Mouse (Mus musculus) ES-Bruce4 (cell line): ENCODE measurements around the gene Pigc. TPM values are rescaled to one million over a fixed set of nuclear protein-coding genes. Genes with fewer than 3 reads are reported as not detected.

Experiments used
- H3K27ac ChIP-seq: 2 replicates; pipeline ENCODE4 v1.5.1; 2012; ENCODE audit warnings: low read length, inconsistent platforms; ENCODE audit not compliant: insufficient read depth
- H3K27me3 ChIP-seq: 2 replicates; pipeline ENCODE4 v1.6.1; 2012; ENCODE audit warnings: mild to moderate bottlenecking, low read length, inconsistent platforms; ENCODE audit not compliant: control insufficient read depth, poor library complexity, insufficient read depth, severe bottlenecking
- H3K36me3 ChIP-seq: 2 replicates; pipeline ENCODE4 v1.6.1; 2012; ENCODE audit warnings: inconsistent platforms, mild to moderate bottlenecking, low read length, moderate library complexity; ENCODE audit not compliant: control insufficient read depth, poor library complexity, insufficient read depth, severe bottlenecking
- H3K4me1 ChIP-seq: one replicate; pipeline ENCODE4 v1.8.1; 2011; ENCODE audit warnings: low read length; ENCODE audit not compliant: control insufficient read depth, insufficient read depth
- H3K4me3 ChIP-seq: 2 replicates; pipeline ENCODE4 v1.5.1; 2011; ENCODE audit warnings: low read depth, mild to moderate bottlenecking, low read length
- H3K9ac ChIP-seq: 2 replicates; pipeline ENCODE4 v1.6.1; 2012; ENCODE audit warnings: low read depth, mild to moderate bottlenecking, inconsistent platforms; ENCODE audit not compliant: poor library complexity, severe bottlenecking
- H3K9me3 ChIP-seq: replicated peaks from 2 replicates; pipeline ENCODE4 v1.6.1; 2012; ENCODE audit warnings: mild to moderate bottlenecking, low read length, inconsistent platforms; ENCODE audit not compliant: control insufficient read depth, poor library complexity, insufficient read depth, severe bottlenecking
- CTCF ChIP-seq: IDR thresholded peaks from one replicate; pipeline ENCODE4 v1.8.1; 2011; ENCODE audit warnings: low read depth, low read length
- EP300 ChIP-seq: IDR thresholded peaks from 2 replicates; pipeline ENCODE4 v1.6.1; 2011; ENCODE audit warnings: low read depth, low read length; ENCODE audit not compliant: insufficient read depth
- POLR2A ChIP-seq: IDR thresholded peaks from one replicate; pipeline ENCODE4 v1.8.1; 2011; ENCODE audit warnings: low read length; ENCODE audit not compliant: insufficient read depth
- polyA plus RNA-seq: library from polyadenylated mRNA; stranded (reverse); fragments of >200 nt; gene quantifications from 2 replicates; pipeline ENCODE4 v1.2.4, GENCODE M21; 2011; ENCODE audit warnings: low read depth; ENCODE audit not compliant: missing spikeins, insufficient read depth, insufficient read length

The Pigc gene
- polyA plus RNA-seq, 1 experiment = 9.2 TPM

- H3K4me3 ChIP-seq = no peak overlapping the region
- no peak overlapping the region for H3K27ac ChIP-seq
- no peaks in the 10 kb centered on the region for H3K36me3 ChIP-seq
- no peaks in the 10 kb centered on the region for H3K9me3 ChIP-seq
- H3K27me3 ChIP-seq = no peaks in the 10 kb centered on the region
- no peaks in the 10 kb centered on the region for H3K4me1 ChIP-seq
- no peak overlapping the region for H3K9ac ChIP-seq
- no peak for TF ChIP-seq POLR2A
- TF ChIP-seq CTCF = no peak
- no peak for TF ChIP-seq EP300
Observed at GRCm38 (mm10) chr1:162003729-162004517, 34.9 kb downstream of the Pigc start.

- Histone ChIP-seq H3K27ac (no peak overlapping the region), H3K27me3 (no peaks in the 10 kb centered on the region), H3K9me3 (no peaks in the 10 kb centered on the region), H3K4me3 (no peak overlapping the region), H3K4me1 (no peaks in the 10 kb centered on the region), H3K36me3 (no peaks in the 10 kb centered on the region), H3K9ac (no peak overlapping the region)
- TF ChIP-seq EP300 (no peak), POLR2A (no peak), CTCF (no peak)
Observed at GRCm38 (mm10) chr1:162004518-162004780, 35.5 kb downstream of the Pigc start.

DNA sequence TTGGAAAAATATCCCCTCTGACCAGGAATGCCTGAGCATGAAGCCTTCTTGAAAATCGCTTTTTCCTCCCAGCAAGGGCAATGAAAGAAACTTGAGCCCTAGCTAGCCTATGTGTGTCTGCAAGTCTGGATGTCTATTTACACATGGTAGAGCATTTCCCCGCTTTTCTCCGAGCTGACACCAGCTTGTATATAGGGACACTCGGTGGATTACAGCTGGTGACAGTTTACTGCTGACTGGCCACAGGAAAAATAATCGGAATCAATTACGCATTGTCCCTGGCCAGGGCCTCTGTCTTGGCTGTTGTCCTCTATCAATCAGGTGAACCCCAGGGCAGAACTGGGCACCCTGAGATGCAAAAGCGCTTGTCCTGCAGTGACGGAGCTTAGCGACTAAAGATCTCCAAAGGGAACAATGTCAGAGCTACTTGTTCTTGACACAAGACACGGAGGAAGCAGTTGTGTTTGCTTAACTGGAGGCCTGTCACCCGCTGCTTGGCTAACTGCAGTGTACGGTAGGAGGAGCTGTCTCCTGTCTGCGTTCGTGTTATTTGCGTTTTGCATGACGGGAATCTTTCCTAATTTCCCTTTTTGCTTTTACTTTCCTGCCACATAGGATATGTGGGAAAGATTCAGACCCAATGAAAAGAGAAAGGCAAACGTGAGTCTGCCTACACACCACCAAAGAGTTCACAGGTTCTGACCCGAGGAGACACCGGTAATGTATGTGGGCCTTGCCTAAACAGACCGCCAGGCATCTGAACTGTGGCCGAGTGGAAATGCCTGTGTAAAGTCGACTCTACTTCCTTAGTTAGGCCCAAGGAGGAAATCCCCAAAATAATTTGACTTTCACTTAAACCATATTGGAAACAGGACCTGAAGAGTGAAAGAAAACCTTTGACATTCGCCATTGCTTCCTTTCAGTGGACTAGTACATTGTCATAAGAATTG lies 36.1 kb downstream of the Pigc start:
- TF ChIP-seq POLR2A (no peak), CTCF (no peak), EP300 (no peak)
- Histone ChIP-seq H3K27me3 (no peaks in the 10 kb centered on the region), H3K4me3 (no peak overlapping the region), H3K4me1 (no peaks in the 10 kb centered on the region), H3K9ac (no peak overlapping the region), H3K36me3 (no peaks in the 10 kb centered on the region), H3K9me3 (no peaks in the 10 kb centered on the region), H3K27ac (no peak overlapping the region)

DNA sequence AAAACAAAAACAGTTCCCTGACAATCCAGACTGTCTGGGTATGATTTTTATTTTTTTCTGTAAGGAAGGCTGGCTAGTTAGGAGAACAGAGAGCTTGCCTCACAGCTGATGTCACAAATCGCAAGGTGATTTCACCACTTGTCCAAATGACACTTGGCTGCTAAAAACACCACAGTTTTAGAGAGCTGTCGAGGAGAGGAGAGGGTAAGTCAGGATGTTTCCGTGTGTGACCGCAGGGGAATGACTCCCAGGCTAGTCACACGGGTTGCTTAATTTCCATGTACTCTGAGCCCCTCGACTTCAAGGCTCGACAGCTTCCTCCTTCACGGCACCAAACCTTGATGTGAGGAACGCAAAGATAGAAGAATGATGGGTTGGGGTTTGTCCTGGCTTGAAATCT lies 37.1 kb downstream of the Pigc start:
- no peak overlapping the region for H3K4me3 ChIP-seq
- TF ChIP-seq CTCF = no peak
- no peak for TF ChIP-seq EP300
- TF ChIP-seq POLR2A = no peak
- no peak overlapping the region for H3K9ac ChIP-seq
- H3K27me3 ChIP-seq = no peaks in the 10 kb centered on the region
- no peak overlapping the region for H3K27ac ChIP-seq
- no peaks in the 10 kb centered on the region for H3K9me3 ChIP-seq
- H3K36me3 ChIP-seq = no peaks in the 10 kb centered on the region
- no peaks in the 10 kb centered on the region for H3K4me1 ChIP-seq

DNA sequence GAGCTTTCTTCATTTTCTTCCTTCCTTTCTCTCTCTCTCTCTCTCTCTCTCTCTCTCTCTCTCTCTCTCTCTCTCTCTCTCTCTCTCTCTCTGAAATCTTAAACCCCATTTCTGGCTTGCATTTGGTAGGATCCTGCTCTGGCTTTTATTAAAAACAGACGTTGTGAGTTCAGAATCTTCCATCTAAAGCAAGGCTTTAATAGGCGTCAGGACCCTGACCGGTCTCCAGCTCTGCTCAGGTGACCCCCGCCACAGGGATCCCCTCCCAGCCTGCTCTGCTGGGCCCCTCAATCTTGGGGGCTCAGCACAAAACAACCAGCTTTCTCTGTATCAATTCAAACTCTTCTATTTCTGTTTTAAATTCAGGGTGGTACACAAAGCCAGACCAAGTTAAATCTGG lies 39.2 kb downstream of the Pigc start:
- no peaks in the 10 kb centered on the region for H3K9me3 ChIP-seq
- no peak overlapping the region for H3K27ac ChIP-seq
- H3K9ac ChIP-seq = no peak overlapping the region
- TF ChIP-seq POLR2A = no peak
- TF ChIP-seq CTCF = no peak
- no peak for TF ChIP-seq EP300
- no peaks in the 10 kb centered on the region for H3K4me1 ChIP-seq
- no peaks in the 10 kb centered on the region for H3K36me3 ChIP-seq
- no peaks in the 10 kb centered on the region for H3K27me3 ChIP-seq
- no peak overlapping the region for H3K4me3 ChIP-seq

- no peaks in the 10 kb centered on the region for H3K9me3 ChIP-seq
- no peak overlapping the region for H3K9ac ChIP-seq
- H3K27me3 ChIP-seq = no peaks in the 10 kb centered on the region
- no peaks in the 10 kb centered on the region for H3K4me1 ChIP-seq
- no peaks in the 10 kb centered on the region for H3K36me3 ChIP-seq
- TF ChIP-seq CTCF (no peak), EP300 (no peak), POLR2A (no peak)
- H3K27ac ChIP-seq = no peak overlapping the region
- H3K4me3 ChIP-seq = no peak overlapping the region
Observed at GRCm38 (mm10) chr1:162008631-162009067, 39.7 kb downstream of the Pigc start.
